Mouse (Mus musculus) embryo, embryonic 9.5 days (tissue): ENCODE measurements around the gene Herc1.

Experiments
- DNase-seq: peaks from one replicate; pipeline ENCODE4 v3.0.0-alpha.2; 2017; ENCODE audit errors: extremely low spot score

The Herc1 gene

DNA sequence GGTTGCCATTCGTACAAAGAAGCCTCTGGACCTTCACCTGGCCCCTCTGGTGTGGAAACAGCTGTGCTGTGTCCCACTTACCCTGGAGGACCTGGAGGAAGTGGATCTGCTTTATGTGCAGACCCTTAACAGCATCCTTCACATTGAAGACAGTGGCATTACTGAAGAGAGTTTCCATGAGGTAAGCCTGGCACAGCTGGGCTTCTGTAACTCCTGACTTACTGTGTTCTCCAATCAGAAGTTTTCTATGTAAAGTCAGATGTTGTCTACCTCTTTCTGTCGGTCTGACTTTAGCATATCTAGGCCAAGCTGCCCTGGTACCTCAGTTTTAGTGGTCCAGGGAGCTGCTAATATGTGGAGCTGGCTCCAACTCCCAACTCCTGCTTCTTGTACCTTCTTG is 151.0 kb downstream of the Herc1 start:
- DNase-seq: no peak

DNA sequence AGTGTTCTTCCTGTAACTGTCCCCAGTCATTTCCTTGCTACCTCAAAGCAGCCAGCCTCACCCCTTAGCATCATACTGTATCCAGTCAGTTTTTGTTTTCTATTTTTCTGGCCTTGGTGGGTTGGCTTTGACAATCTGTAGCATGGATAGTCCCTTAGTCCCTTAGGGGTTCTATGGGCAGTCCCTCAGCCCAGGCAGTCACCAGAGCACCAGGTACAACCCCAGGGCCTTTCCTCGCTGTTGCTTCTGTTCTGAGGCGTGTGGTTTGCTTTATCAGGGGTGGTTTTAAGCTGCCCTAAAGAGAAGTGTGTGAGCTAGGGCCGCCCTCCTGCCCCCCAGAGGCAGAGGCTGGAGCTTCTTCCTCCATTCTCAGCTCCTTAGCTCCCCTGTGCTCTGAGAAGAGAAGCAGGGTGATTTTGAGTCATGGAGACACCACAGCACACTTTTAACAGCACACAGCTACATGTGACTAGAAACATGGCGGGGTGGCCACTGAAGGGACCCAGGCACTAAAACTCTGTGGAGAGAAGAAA is 153.7 kb downstream of the Herc1 start:
- no peak for DNase-seq

DNA sequence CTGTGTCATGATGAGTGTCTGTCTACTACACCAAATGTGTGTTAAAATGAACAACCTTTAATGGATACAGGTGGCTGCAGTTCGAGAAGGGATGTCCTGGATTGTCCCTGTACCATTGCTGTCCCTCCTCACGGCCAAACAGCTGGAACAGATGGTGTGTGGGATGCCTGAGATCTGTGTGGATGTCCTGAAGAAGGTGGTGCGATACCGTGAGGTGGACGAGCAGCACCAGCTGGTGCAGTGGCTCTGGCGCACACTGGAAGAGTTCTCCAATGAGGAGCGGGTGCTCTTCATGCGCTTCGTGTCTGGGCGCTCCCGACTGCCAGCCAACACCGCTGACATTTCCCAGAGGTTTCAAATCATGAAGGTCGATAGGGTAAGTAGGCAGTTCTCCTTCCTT is 154.3 kb downstream of the Herc1 start:
- DNase-seq: no peak

DNA sequence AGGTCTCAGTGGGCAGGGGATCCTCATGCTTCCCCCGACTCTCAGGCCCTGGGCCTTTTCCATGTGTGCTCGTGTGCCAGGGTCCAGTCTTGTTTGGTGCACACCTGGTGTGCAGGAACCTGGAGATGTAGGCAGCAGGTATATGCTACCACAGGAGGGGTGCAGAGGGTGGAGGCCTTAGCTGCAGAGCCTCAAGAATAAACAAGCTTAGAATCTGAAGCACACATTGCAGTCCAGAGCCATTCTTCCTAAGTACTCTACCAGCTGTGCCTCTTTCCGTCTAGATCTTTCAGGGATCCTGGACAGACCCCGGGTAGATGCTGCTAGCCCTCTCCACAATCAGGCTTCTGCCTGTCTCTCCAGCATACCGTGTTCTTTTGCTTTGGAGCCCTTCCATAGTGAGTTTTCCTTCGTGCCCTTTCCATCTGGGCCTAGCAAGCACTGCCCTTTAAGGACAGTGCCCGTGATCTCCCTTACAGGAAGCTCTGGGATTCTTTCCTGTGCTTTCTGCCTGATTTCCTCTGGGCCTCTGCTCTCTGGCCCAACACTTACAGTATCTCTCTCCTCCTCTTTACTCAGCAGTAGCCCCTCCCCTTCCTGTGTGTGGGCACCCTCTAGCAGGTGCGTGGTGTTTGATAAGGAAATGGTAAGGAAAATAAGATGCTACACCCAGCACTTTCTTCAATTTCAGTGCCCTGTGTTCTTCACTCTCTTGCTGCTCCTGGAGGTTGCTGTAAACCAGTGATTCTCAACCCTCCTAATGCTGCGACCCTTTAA is 155.1 kb downstream of the Herc1 start:
- no peak for DNase-seq

DNA sequence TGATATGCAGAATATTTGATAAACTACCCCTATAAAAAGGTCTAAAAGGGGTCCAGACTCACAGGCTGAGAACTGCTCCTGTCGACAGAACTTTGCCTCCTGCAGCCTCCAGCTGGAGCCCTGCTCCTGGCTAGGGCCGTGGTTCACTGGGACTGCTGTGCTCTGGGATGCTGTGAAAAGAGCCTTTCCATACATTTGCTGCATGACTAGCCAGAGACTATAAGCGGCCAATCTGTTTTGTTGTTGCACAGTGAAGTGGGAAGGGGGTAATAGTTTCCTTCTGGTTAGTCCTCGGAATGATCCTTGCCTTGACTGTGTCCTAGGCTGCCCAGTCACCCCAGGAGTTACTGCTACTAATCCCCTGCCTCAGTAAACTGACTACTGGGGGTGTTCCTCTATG is 155.8 kb downstream of the Herc1 start:
- peak; percentile 48 for DNase-seq

DNA sequence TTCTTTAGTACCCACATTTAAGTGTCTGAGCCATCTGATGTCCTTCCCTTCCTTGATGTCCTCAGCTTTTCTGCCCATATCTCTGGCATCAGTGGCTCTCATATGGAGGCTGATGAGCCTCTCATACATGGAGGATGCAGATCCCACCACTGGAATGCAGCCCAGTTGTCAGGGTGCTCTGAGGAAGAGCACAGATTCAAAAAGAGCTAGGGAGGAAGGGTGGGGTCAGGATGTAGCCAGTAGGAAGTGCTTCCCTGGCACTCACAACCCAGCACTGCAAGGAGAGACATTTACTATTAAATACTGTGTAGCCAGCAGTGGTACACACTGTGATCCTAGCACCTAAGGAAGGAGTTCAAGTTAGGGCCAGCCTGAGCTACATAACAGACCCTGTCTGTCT is 156.2 kb downstream of the Herc1 start:
- DNase-seq: no peak

DNA sequence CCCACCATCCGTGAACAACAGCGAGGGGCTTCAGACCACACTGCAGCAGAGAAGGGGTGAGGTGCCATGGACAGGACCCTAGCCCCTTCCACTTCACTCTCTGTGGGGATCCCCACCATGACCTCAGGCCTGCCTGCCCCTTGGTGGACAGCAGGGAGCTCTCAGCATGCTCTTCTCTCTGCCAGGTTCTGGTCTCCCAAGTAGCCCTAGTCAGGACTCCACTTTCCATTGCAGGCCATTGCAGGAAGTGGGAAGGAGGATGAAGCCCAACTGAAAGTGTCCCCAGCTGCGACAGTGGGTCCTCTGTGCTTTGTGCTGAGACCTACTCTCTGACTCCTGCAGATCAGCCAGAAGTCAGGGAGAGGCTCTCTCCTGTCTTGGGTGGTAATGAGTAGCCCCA is 157.4 kb downstream of the Herc1 start:
- DNase-seq: no peak

DNA sequence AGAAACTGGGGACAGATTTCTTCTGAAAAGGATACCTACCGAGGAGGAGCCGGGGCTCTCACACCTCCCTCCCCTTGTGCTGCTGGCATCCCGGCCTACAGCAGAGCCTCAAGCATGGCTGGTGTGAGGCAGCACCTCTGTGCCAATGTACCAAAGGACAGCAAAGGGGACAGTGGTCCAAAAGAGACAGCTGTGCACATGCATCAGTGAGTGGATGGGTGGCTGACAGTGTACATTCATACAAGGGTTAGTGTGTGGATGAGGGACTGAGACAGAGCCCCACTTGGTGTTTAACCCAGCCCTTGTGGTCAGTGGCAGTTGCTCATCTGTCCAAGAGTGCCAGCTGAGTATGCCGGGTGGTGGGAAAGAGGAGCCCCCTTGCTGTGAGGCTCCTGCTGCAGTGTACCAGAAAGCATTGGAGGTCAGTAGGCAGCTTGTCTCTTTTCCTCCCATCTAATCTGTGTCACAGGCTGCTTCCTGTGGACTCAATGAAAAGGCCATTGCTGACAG is 158.7 kb downstream of the Herc1 start:
- no peak for DNase-seq

DNA sequence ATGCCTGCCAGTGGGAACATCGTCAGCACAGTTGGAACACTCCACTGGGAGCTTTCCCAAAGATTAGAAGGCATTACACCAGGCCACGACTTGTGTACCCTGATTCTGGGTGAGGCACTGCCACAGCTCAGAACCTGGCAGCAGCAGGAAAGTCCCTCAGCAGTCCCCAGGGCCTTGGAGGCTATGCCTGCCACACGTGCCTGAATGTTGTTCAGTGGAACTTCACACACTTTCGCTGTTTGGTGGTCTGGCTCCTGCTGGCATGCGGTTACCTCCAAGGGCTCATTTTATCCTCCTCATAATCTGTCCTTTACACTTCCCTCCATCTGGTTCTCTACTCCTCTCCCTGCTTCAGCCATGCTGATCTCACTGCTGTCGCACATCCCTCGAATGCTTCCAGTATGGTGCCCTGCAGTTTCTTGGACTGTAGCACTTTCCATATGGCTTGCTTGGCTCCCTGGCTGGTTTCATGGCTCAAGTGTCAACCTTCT is 160.1 kb downstream of the Herc1 start:
- DNase-seq: no peak

DNA sequence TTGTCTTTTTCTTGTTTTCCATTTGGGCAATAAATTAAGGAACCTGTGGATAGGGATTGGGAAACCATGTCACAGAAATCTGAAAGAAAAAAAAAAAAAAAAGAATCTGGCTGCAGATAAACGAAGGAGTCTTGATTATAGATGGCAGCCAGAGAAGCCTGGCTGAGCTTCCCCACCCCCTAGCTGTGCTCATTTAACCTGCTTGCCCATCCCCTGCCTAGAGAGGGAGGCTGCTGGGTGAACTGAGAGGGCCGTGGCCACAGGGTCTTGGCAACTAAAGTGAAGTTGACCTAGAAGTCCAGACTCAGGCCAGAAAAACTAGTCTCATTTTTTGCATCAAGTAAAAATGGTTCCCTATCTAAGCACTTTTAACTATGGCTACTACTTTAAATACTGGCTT is 160.7 kb downstream of the Herc1 start:
- peak; percentile 46 for DNase-seq

DNA sequence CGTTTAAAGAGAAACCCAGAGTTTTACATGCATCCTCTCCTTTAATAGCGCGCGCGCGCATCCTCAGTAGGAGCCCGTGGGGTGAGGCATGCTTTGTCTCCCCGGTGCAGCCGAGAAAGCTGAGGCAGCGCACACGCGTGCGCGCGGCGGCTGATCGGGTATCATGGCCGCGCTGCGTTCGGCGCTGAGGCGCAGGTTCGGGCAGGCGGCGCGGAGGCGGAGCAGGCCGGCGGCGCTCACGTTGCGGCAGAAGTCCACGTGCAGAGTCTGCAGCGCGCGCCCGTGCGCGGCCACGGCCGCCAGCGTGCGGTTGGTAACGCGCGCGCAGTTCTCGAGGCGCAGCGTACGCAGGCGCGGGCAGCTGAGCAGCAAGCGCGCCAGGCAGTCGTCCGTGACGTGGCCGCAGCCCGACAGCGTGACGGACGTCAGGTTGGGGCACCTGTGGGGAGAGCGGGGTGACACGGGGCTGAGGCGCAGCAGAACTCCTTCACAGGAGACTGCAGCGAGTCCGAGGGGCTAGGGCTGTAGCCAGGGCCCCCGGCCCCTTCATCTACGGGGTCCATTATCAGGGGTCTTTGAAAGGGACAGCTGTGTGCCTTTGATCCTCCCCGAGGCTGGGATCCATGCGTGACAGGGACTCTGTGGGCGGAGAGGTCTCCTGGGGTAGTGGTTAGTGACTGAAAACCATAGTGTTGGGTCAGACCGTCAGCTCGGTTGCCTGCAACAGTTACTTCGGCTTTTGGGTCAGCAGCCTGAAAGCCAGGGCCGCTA is 161.5 kb downstream of the Herc1 start:
- DNase-seq: peak; percentile 89

DNA sequence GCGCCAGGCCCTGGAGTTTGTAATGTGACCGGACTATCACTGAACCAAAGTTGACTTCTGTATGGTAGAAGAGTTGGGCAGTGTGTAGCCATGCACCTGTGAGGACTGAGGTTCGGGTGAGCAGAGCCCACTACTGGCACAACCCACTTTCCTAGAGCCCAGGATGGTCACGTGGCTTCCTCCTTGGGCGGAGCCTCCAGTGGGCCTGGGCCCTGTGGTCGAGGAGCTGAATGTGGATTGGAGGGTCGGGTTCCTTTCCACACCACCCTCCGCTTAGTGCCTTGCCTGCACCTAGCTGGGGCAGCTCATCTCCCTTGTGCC is 162.1 kb downstream of the Herc1 start:
- DNase-seq: peak; percentile 84

DNA sequence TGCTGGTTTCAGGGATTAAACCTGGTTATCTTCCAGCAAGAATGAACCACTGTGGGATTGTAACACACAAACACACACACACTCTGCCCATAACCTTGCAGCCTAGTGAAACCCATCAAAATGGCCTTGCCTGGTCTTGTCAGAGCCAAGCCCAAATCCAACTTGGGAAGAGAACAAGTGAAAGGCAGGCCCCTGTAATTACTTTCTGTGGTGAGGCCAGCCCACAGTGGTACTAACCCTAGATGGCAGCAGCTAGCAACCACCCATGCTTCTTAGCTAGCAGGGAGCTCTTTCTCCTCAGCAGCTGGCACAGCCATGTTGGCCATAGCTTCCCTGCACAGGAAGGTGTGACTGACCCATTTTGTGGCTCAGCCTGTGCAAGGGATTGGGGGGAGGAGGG is 162.9 kb downstream of the Herc1 start:
- DNase-seq: no peak

DNA sequence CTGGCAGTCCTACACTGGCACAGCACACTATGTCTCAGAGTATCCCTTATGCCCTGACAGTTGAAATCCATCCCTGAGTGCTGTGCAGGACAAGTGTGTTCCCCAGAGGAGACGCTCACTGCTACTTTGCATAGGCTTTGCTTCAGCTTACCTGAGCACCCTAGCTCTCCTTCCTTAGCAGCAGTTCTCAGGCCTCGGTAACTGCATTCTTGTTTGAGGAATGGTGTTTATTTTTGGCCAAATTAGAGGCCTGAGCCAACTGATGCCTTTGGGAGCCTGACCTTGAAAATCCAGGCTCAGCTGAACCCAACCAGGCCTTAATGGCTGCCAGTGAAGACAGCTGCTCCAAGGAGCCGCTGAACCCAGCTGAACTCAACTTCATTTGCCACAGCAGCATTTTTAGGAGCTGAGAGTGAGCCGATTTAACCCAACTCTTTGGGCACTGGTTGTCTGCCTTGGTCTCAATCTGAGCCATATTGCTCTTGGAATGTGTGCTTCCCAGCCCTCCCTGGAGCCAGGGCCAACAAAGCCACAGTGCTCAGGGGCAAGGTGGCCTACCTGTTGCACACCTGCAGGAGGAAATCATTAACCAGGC is 163.5 kb downstream of the Herc1 start:
- DNase-seq: no peak

DNA sequence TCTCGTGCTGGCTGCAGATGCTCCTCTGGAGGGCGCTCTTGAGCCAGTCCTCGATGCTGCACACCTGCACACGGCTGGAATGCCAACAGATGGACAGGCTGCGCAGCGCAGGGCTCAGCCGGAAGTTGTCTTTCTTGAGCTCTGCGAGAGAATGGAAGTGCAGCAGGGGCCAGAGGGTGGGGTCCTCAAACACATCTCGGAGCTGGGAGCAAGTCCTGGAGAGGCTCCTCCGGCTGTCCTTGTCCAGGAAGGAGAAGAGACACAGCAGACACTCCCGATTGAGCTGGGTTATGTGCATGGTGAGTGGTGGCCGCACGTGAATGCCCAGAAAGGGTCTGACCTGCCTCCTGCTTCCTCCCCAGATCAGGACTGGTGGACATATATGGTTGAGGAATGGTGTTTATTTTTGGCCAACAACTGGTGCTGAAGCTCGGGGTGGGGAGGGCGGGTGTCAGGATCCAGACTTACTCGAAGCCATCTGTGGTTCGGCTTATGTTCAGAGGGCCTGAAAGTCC is 164.1 kb downstream of the Herc1 start, which contains the start of gene Fbxl22:
Gene Fbxl22, minus strand, starts transcription at position 338 of the 515 bp plus-strand sequence.
- DNase-seq: peak; percentile 43

DNA sequence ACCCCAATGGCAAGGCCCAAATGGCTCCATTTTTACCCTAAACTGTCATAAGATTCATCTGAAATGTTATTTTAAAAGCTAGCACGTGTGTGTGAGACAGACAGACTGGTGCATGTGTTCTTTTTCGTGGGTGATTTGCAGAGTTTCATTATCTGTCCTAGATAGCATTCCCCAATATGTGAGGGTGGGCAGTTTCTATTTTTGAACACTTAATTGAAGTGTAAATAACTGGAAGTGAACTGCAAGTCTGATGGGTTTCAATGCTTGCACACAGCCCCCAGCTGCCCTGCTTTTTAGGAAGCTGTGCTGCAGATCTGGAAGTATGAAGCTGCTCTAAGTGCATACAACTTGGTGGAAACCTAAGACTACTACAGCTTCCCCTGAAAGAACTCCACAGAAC is 164.9 kb downstream of the Herc1 start:
- DNase-seq: no peak

DNA sequence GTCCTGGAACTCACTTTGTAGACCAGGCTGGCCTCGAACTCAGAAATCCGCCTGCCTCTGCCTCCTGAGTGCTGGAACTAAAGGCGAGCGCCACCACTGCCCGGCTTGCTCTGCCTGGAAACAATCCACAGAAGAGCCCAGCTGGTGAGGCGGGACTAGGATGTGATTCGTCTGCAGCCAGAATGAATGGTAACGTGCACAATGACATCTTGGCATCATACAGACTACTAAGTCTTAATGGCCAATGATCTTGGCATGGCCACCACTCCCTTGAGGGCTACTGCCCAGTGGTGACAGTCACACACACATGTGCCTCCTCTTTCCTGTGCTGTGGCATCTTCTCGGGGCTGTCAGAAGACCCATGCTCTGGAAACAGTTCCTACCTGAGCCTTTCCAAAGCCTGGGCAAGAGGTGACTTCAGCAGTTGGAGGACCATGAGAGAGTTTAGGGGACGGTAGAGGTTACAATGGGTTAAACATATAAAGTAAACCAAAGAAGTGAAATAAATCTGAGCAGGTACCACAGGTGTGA is 165.5 kb downstream of the Herc1 start:
- DNase-seq: no peak

DNA sequence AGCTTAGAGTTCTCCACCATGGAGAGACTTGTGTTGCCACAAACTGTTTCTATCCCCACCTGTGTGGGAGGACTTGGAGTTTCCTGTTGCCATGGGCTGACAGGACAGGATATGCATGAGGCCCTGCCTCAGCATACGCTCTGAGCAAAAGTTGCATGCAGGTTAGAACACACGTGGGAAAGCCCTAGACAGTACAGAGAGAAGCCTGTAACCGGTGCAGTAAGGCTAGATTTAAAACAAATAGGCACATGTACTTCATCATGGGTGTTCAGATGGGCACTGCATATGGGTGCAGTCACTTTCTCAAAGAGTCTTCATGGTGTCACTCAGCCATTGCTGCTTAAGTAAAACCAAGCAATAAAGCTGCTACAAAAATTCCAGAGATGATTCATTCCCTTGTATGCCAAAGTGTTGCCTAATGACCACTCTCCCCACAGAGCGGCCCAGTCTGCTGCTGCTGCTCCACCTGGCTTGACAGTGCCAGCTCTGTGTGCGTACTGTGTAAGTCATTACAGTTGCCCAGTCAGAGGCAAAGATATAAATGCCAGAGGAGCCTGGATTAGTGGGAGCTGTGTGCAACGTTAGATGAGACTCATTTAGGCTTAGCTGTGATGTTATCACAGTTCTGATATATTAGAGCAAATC is 166.2 kb downstream of the Herc1 start:
- no peak for DNase-seq

DNA sequence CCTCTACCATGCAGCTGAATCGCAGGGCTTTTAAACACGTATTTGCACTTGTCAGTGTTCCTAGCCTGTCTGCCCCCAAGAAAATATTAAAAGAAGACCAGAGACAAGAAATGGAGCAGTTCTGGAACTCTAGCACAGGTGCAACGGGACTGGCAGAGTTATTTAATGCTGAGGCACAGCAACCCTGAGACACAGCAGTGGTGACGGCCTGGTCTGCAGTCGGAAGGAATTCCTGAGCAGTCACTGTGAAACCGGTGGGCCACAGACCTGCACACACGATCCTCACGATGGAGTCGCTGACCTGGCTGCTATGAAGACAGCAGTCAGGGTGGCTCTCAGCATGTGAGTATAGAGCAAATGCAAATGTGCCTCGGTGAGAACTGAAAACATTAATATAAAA is 167.5 kb downstream of the Herc1 start:
- DNase-seq: no peak

DNA sequence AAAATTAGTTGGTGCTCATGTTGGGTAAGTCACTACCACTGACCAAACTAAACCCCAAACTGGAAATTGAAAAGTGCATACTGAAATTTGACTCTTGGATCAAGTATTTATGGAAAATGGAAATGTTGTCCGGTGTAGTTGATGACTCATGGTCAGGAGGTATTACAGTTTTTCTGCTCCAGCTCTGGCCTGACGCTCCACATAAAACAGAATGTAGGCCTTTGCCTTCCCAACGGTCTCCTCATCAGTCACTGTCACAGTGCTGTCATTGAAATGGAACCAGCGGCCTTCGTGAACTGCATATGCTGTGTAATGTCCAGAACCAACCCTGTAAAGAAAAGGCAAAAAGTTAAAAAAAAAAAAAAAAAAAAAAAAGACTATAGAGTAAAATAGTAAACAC is 168.0 kb downstream of the Herc1 start:
- DNase-seq: no peak

DNA sequence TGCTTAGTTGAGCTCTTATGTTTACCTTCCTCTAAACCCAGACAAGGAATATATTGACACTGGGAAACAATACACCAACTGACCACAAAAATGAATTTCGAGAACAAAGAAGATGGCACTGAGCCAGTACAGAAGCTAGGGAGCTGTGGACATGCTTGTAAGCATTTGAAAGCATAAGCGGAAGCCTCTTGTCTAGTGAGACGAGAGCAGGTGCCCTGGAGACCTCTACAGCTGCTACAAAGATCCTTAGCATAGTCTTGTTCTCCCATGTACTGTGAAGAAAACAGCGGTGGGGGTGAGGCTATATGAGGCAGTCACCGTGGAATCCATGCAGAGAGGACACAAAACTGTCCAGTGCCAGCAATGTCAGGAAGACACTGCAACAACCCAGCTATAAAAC is 168.7 kb downstream of the Herc1 start:
- DNase-seq: no peak
